Mouse (Mus musculus): ENCODE data around the gene Retreg2.

DNA sequence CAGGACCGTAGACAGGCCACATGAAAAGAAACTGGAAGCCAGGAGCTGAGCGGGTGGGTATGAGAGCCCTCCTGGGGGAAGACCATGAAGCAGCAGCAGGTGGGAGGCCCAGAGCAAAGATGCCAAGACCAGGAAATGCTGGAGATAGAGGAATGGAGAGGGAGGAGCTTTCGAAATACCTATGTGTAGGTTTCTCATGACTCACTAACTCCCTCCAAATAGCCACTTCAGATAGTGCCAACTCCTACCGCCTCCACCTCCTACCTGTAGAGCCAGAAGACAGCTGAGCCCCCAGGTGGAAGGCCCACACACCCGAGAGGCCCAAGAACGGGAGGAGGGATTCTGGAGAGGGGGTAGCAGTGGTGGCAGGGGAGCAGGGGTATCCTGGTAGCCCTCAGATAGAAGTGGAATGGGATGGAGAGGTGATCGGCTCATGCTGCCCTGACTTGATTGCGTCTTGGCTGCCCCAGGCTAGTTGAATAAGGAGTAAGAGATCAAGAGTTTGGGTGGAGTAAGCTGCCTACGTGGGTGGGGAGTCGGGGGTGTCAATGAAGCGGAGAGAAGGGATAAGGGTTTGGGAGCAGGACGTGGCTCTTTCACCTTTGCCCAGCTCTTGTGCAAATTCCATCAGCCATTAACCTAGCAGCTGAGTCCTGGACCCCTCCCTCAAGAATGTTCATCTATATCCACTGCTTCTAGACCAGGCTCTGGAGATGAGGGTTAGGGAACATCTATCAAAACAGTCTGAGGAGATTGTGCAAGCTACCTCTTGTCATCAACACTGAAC lies 9.0 kb upstream of the Retreg2 start, which contains the start of gene Slc23a3:
- TF ChIP-seq CTCF (conservative IDR thresholded peaks at IDR 0.05; ENCODE audit: insufficient read depth, insufficient read length, low read depth, low read length) (no peak), POLR2A (IDR thresholded peaks at IDR 0.05; ENCODE audit: low read depth, low read length) (no peak)
